Mouse (Mus musculus) forebrain, embryonic 12.5 days (tissue): Measurements from ENCODE around the gene Sh3bp4. TPM values are rescaled to one million over a fixed set of nuclear protein-coding genes. Genes with fewer than 3 reads are reported as not detected.

Source experiments
- ATAC-seq: fragments of 200-750 bp; cut with Nextera tagmentation; 2 replicates; pipeline ENCODE4 v1.8.0; 2017; ENCODE audit warnings: moderate TSS enrichment; ENCODE audit not compliant: low FRiP score
- H3K27ac ChIP-seq: fragments of 300-500 bp; sonication (generic); 2 replicates; pipeline ENCODE4 v1.5.1; 2016; ENCODE audit warnings: mild to moderate bottlenecking
- H3K27me3 ChIP-seq: fragments of 300-500 bp; sonication (generic); 2 replicates; pipeline ENCODE4 v1.6.1; 2016; ENCODE audit warnings: mild to moderate bottlenecking
- H3K36me3 ChIP-seq: fragments of 300-500 bp; sonication (generic); replicated peaks from 2 replicates; pipeline ENCODE4 v1.6.1; 2016; ENCODE audit warnings: mild to moderate bottlenecking
- H3K4me1 ChIP-seq: fragments of 300-500 bp; sonication (generic); 2 replicates; pipeline ENCODE4 v1.6.1; 2016
- H3K4me2 ChIP-seq: fragments of 300-500 bp; sonication (generic); 2 replicates; pipeline ENCODE4 v1.6.1; 2016; ENCODE audit warnings: mild to moderate bottlenecking, moderate library complexity
- H3K4me3 ChIP-seq: fragments of 300-500 bp; sonication (generic); replicated peaks from 2 replicates; pipeline ENCODE4 v1.5.1; 2016; ENCODE audit warnings: mild to moderate bottlenecking
- H3K9ac ChIP-seq: fragments of 300-500 bp; sonication (generic); 2 replicates; pipeline ENCODE4 v1.6.1; 2016; ENCODE audit warnings: mild to moderate bottlenecking
- H3K9me3 ChIP-seq: fragments of 300-500 bp; sonication (generic); 2 replicates; pipeline ENCODE4 v1.6.1; 2016
- WGBS: fragments of 180-500 bp; shearing (Covaris S2); methylation state at CpG from one replicate; pipeline ENCODE4 v1.1.7; 2016; 5-methylcytosine and 5-hydroxymethylcytosine counted together
- polyA plus RNA-seq: library from polyadenylated mRNA; unstranded; fragments of >200 nt; fragmentation: Nextera tagmentation; extraction: Ambion mirVana; gene quantifications from 2 replicates; pipeline ENCODE4 v1.2.1, GENCODE M21; 2016

The Sh3bp4 gene
- polyA plus RNA-seq, 1 experiment from 2014 or later, result 27.1 TPM

DNA sequence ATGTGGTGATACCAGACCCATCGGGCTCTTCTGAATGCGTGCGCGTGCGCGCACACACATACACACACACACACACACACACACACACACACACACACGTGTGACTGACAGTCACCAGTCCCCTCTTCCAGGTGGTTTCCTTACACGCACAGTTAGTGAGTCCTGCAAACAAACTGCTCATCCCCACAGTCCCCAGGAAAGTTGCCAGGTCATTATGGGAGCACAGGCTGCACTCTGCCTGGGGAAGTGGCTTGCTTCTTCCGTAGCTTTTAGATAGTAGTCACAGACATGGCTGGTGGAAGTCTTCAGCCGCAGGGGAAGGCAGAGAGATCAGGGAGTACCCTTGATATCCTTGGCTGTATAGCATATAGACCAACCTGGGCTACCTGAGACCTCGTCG is 33.3 kb downstream of the Sh3bp4 start:
- Histone ChIP-seq H3K9me3 (no peaks in the 10 kb centered on the region), H3K4me3 (no peak overlapping the region), H3K27me3 (no peaks in the 10 kb centered on the region), H3K4me2 (no peak overlapping the region), H3K36me3 (no peaks in the 10 kb centered on the region), H3K9ac (no peak overlapping the region), H3K27ac (no peak overlapping the region), H3K4me1 (peaks cover 46% of the 10 kb centered on the region)
- 93% methylated on average over 12 of the region's 12 CpGs for WGBS
- no peak for ATAC-seq

DNA sequence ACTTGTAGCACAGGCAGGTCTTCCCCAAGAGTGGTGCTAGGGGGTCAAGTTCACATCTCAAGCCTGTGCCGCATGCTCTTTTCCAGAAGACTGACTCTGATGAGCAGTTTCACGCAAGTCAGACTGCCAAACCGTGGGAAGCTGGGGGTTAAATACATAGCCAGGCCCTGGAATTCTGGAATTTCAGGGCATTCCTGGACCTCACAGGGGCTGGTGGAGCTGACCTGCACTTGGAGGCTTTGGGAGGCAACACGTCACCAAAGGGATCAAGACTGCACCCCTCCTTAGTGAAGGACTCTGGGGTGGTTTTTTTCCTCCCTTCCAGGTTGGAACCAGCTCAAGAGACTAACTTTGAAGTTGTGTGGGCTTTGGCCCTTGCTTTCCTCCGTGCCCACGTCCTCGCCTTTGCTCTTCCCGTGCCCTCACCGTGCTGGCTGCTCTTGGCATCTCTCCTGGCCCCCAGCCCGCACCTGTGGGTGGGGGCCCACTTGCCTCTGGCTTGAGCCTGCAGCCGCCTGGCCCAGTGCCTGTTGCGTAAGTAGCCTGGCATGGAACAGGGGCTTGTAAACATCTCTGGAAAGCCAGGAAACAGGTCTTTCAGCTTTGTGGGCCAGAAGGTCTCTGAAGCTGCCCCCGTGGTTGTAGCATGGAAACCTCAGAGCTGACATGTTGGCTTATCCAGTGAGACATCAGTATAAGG is 34.0 kb downstream of the Sh3bp4 start:
- peaks cover 49% of the 10 kb centered on the region for H3K4me1 ChIP-seq
- no peak overlapping the region for H3K27ac ChIP-seq
- no peak overlapping the region for H3K4me3 ChIP-seq
- no peak overlapping the region for H3K4me2 ChIP-seq
- H3K27me3 ChIP-seq, result no peaks in the 10 kb centered on the region
- H3K9me3 ChIP-seq, result no peaks in the 10 kb centered on the region
- H3K9ac ChIP-seq, result no peak overlapping the region
- 86% methylated on average over 13 of the region's 13 CpGs for WGBS
- no peaks in the 10 kb centered on the region for H3K36me3 ChIP-seq
- no peak for ATAC-seq

DNA sequence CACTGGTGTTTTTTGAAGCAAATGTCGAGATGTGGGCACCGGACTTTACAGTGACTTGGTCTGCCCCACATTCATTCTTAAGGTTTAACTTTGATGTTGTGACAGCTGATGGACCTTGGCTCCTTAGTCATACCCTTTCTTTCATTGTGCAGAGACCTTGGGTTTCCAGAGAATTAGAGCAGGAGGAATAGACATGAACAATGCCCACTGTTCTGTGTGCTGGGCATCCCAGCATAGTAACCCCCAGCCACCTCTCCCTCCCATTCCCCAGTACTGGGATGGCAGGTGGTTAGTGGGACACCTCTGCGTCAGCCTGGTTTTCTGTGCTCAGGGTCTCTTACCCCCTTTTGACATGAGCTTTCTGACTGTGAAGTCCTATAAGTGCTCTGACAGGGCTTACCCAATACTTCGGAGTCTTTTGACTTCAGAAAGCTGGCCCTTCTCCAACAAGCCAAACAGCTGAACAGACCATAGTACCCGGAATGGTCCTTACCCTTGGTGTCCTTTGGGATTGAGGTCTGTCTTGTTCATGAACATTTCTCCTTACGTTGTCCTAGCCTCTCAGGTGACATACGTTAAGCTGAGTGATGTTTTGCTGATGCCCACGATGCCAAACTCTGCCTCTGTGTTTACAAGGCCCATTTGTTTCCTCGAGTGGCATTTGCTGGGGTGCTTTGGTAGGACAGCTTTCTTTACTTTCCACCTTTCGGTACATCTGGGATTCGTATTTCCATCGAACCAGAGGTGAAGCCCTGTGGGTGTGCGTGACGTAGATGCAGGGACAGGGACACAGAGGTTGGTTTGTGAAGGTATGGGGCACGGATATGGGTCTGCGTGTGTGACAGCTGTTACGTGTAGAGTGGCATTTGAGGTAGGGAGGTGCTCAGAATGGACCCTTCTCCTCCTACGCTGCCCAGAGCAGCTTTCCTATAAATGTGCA is 35.9 kb downstream of the Sh3bp4 start:
- ATAC-seq, result no peak
- peaks cover 49% of the 10 kb centered on the region for H3K4me1 ChIP-seq
- no peaks in the 10 kb centered on the region for H3K9me3 ChIP-seq
- H3K36me3 ChIP-seq, result no peaks in the 10 kb centered on the region; the same call in 1 of the 2 replicates
- no peaks in the 10 kb centered on the region for H3K27me3 ChIP-seq
- H3K9ac ChIP-seq, result no peak overlapping the region
- WGBS, result 89% methylated on average over 18 of the region's 18 CpGs
- H3K4me2 ChIP-seq, result no peak overlapping the region
- H3K4me3 ChIP-seq, result no peak overlapping the region
- no peak overlapping the region for H3K27ac ChIP-seq

DNA sequence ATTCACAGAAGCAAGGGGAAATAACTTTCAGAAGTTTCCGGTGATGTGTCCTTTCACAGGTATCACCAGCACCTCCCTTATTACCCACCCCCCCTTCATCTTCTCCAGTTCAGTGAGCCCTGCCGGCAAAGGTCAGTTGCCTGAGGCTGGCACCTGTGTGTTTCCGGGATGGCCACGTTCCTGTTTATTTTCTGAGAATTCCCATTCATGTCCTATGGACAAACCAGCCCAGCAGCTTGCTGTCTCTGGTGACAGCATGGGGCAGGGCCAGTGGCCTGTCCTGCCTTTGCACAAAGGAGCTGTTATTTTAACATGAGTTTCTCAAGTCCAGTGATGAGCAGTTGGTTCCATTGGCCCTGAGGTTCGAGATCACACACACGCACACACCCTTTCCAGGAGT is 37.3 kb downstream of the Sh3bp4 start:
- peaks cover 51% of the 10 kb centered on the region for H3K4me1 ChIP-seq
- H3K4me2 ChIP-seq, result no peak overlapping the region
- no peak overlapping the region for H3K4me3 ChIP-seq
- no peaks in the 10 kb centered on the region for H3K27me3 ChIP-seq
- ATAC-seq, result no peak
- H3K9me3 ChIP-seq, result no peaks in the 10 kb centered on the region
- 67% methylated on average over 6 of the region's 6 CpGs for WGBS
- H3K9ac ChIP-seq, result no peak overlapping the region
- H3K27ac ChIP-seq, result no peak overlapping the region; the same call in 1 of the 2 replicates
- H3K36me3 ChIP-seq, result no peaks in the 10 kb centered on the region; the same call in 1 of the 2 replicates

DNA sequence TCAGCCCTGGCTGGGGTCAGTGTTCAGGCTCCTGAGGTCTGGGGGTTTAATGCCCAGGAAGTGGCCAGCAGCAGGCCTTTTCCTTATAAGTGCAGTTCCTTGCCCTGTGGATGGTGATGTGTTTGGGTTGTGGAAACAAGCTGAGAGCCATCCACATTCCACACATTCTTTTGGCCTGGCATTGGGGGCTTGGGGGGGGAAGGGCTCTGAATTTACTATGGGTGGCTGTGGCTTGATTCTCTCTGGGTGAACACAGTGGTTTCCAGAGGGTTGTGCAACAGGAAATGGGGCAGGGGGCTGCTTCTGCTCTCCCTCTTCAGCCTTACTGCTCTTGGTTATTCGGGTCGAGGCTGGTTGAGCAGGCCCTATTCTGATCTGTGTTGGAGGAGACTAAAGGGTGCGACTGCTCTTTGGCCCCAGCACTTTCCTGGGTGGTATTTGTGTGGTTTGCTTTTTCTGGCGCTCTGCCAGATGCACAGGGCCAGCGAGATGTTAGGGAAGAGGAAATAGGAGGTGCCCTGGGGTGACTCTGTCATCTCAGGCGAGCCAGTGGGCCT is 38.2 kb downstream of the Sh3bp4 start:
- Histone ChIP-seq H3K9ac (no peak overlapping the region), H3K27me3 (no peaks in the 10 kb centered on the region), H3K4me1 (peaks cover 45% of the 10 kb centered on the region), H3K4me2 (no peak overlapping the region), H3K9me3 (no peaks in the 10 kb centered on the region), H3K36me3 (no peaks in the 10 kb centered on the region; the same call in none of the 2 replicates), H3K27ac (peak overlapping the region; percentile 44; the same call in 1 of the 2 replicates), H3K4me3 (no peak overlapping the region)
- no peak for ATAC-seq
- 29% methylated on average over 6 of the region's 6 CpGs for WGBS

DNA sequence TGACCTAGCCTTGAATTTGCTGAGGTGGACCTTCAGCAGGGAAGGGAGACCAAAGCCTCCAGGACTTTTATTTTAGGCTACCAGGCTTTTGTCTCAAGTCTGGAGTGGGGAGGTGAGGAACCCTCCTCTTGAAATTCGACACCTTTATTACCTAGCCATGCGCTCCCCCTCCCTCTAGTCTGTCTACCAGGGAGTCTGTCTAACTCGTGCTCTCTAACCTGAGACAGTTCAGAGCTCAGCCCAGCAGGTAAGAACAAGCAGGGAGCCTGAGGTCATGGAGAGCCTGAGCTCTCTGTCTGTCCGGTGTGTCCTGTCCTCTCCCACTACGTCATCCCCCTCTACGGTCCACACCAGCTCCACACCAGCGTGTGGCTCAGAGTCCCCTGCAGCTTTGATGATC is 39.6 kb downstream of the Sh3bp4 start:
- Histone ChIP-seq H3K27me3 (no peaks in the 10 kb centered on the region), H3K36me3 (no peaks in the 10 kb centered on the region; the same call in none of the 2 replicates), H3K9ac (no peak overlapping the region), H3K27ac (no peak overlapping the region), H3K4me1 (peaks cover 37% of the 10 kb centered on the region), H3K9me3 (no peaks in the 10 kb centered on the region), H3K4me2 (no peak overlapping the region), H3K4me3 (no peak overlapping the region)
- WGBS, result 64% methylated on average over 7 of the region's 7 CpGs
- no peak for ATAC-seq

DNA sequence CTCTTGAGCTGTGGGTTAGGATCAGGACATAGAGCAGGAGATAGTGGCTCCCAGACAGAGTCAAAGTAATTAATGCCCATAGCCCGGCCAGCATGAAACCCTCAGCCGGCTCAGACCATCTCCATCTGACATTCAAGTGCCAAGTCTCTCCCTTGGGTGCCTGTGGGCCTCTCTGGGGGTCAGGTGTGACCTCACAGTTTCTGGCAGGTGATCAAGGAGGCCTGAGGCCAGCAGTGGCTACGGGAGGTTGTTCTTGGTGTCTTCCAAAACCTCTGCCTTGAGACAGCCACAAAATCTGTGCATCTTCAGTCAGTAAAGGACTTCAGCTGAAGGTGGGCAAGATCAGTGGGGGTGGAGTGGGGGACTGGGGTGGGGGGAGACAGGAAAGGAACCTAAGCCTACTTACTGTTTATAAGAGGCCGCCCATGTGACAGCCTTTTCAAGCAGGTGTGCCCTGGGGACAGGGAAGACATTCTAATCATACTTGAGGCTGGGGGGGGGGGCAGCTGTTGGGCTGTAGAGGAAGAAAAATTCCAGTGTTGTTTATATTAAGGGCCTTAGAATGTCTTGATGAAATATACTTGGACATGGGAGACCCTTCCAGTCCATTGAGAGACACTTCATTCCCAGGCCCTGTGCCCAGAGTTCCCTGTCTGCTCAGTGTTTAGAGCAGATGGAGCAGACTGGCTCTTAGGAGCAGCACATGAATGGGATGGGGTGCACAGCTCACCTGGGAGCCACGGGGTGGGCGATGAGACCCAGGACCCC is 40.7 kb downstream of the Sh3bp4 start:
- peaks cover 36% of the 10 kb centered on the region for H3K4me1 ChIP-seq
- no peaks in the 10 kb centered on the region for H3K27me3 ChIP-seq
- H3K9me3 ChIP-seq, result no peaks in the 10 kb centered on the region
- WGBS, result 94% methylated on average over 6 of the region's 6 CpGs
- no peak overlapping the region for H3K4me3 ChIP-seq
- no peak overlapping the region for H3K4me2 ChIP-seq
- no peaks in the 10 kb centered on the region; the same call in none of the 2 replicates for H3K36me3 ChIP-seq
- ATAC-seq, result no peak
- no peak overlapping the region for H3K27ac ChIP-seq
- H3K9ac ChIP-seq, result no peak overlapping the region

DNA sequence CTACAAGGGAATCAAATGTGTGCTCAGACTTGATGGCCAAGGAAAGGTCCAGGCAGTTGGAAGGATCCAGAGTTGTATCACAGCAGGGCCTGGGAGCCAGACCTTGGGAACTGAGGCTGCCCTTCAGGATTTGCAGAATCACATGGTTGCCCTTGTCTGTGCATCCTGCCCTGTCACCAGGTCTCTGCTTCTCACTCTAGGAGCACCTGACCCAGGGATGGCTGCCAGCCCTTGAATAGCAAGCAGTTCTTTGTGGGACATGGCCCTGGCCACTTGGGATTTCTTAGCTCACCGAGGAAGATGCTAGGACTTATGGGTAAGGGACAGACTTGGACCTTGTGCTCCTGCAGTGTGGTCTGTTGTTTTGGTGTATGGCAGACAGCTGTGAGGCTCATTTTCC is 42.3 kb downstream of the Sh3bp4 start:
- Histone ChIP-seq H3K9ac (no peak overlapping the region), H3K27ac (no peak overlapping the region), H3K4me2 (no peak overlapping the region), H3K9me3 (no peaks in the 10 kb centered on the region), H3K4me1 (peaks cover 32% of the 10 kb centered on the region), H3K4me3 (no peak overlapping the region), H3K27me3 (no peaks in the 10 kb centered on the region), H3K36me3 (no peaks in the 10 kb centered on the region; the same call in none of the 2 replicates)
- no peak for ATAC-seq
- 83% methylated on average over 1 of the region's 1 CpGs for WGBS

DNA sequence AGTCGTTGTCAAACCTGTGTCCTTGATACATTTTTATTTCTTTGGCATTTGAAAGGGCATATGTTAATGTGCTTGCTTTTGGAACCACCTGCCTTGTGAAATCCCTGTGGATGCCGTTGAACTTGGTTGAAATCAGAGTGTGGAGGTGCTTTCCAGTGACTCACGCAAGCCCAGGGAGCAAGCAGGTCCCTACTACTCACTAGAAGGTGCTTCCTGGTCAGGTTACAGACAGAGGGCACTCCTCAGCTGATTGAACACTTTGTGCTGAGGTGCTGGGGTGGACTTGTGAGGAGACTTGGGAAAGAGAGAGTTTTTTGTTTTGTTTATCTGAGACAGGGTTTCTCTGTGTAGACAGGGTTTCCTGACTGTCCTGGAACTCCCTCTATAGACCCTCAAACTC is 43.5 kb downstream of the Sh3bp4 start:
- Histone ChIP-seq H3K9me3 (no peaks in the 10 kb centered on the region), H3K9ac (no peak overlapping the region), H3K27ac (no peak overlapping the region), H3K36me3 (no peaks in the 10 kb centered on the region; the same call in none of the 2 replicates), H3K27me3 (no peaks in the 10 kb centered on the region), H3K4me3 (no peak overlapping the region), H3K4me1 (peaks cover 22% of the 10 kb centered on the region), H3K4me2 (no peak overlapping the region)
- no peak for ATAC-seq
- WGBS, result 92% methylated on average over 3 of the region's 3 CpGs

DNA sequence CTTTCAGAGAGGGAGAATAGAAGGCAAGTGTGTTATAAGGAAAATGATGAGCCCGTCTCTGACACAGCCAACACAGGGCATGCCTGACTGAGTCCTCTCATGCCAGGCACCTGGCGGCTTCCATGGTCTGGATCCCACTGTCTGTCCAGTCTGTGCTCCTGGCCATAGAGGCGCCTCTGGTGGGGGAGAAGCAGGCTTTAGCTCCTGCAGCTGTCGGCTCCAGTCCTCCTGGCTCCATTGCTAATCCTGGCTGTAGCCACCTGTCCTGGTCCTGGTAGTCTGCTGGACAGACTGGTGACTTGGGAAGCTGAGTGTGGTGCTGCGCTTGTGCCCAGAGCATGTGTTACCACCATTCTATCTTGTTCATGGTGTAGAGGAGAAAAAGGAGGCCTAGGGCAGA is 46.8 kb downstream of the Sh3bp4 start:
- Histone ChIP-seq H3K9me3 (no peaks in the 10 kb centered on the region), H3K36me3 (no peaks in the 10 kb centered on the region; the same call in 1 of the 2 replicates), H3K4me3 (no peak overlapping the region), H3K27me3 (no peaks in the 10 kb centered on the region), H3K9ac (no peak overlapping the region), H3K4me1 (peaks cover 42% of the 10 kb centered on the region), H3K27ac (0 out of 2 replicates have a peak overlapping the region, but pooled peaks have one; percentile 2), H3K4me2 (no peak overlapping the region)
- ATAC-seq, result no peak
- WGBS, result 88% methylated on average over 5 of the region's 5 CpGs

DNA sequence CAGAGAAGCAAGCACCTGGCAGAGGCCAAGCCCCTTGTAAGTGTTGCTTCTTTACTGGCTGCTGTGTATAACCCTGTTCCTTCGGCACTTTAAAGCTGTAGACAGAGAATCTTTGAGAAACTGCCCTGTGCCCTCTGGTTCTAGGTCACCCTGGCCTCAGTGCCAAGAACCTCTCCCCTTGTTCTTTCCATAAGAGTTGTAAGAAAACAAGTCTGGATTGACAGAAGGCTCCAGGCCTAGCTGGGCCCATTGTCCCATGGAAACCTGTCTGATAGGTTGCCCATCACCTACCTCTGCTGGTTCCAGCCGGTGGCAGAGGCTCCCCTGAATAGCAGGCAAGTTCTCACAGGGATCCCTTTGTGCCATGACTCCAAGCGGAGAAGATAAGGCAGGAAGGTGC is 47.9 kb downstream of the Sh3bp4 start:
- no peaks in the 10 kb centered on the region for H3K27me3 ChIP-seq
- WGBS, result 91% methylated on average over 3 of the region's 3 CpGs
- no peaks in the 10 kb centered on the region; the same call in 1 of the 2 replicates for H3K36me3 ChIP-seq
- no peak overlapping the region for H3K9ac ChIP-seq
- H3K4me2 ChIP-seq, result no peak overlapping the region
- H3K4me1 ChIP-seq, result peaks cover 35% of the 10 kb centered on the region
- ATAC-seq, result no peak
- H3K4me3 ChIP-seq, result no peak overlapping the region
- H3K9me3 ChIP-seq, result no peaks in the 10 kb centered on the region
- no peak overlapping the region for H3K27ac ChIP-seq

DNA sequence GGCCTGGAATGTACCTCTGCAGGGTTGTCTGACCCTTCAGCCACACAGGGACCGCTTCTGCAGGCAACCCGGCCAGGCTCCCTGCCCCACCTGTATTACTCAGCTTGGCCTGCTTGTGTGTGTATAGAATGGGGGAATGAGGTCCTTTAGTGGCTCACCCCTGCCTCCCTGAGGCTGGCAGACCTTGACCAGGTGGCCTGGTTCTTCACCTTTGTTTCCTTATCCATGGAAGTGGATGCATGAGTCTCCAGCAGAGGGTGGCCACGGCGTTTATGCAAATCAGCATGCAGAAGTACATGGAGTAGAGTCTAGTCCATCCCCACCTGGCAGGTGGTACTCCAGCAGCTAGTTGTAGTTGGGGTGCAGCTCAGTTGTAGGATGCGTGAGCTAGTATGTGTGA is 48.6 kb downstream of the Sh3bp4 start:
- H3K9ac ChIP-seq, result no peak overlapping the region
- WGBS, result 91% methylated on average over 5 of the region's 5 CpGs
- no peaks in the 10 kb centered on the region for H3K9me3 ChIP-seq
- H3K27ac ChIP-seq, result no peak overlapping the region
- no peaks in the 10 kb centered on the region for H3K27me3 ChIP-seq
- H3K4me3 ChIP-seq, result no peak overlapping the region
- no peak overlapping the region for H3K4me2 ChIP-seq
- no peak for ATAC-seq
- no peaks in the 10 kb centered on the region; the same call in 1 of the 2 replicates for H3K36me3 ChIP-seq
- peaks cover 35% of the 10 kb centered on the region for H3K4me1 ChIP-seq
